Mouse (Mus musculus): ENCODE data around the gene 1700015F17Rik.

Gene 1700015F17Rik

GRCm38 (mm10) chr5:5479043-5479442 is at the start of gene 1700015F17Rik:
Gene 1700015F17Rik (minus strand): TSS chr5:5479143.
- no peak for DNase-seq (ENCODE audit: low spot score)

GRCm38 (mm10) chr5:5515411-5515810 is 36.5 kb upstream of the 1700015F17Rik start:
- DNase-seq (ENCODE audit: low spot score) = no peak

GRCm38 (mm10) chr5:5514196-5515076 is 35.5 kb upstream of the 1700015F17Rik start, which contains the start of gene Cldn12:
Gene Cldn12 (minus strand): TSS chr5:5514958.
- peak; percentile 94 for DNase-seq (ENCODE audit: low spot score)

GRCm38 (mm10) chr5:5511401-5511800 is 32.5 kb upstream of the 1700015F17Rik start:
- no peak for DNase-seq (ENCODE audit: low spot score)

- DNase-seq (ENCODE audit: low spot score) = no peak
Observed at GRCm38 (mm10) chr5:5510989-5511388, 32.0 kb upstream of the 1700015F17Rik start.

- no peak for DNase-seq (ENCODE audit: low spot score)
Observed at GRCm38 (mm10) chr5:5510304-5510887, 31.5 kb upstream of the 1700015F17Rik start.

- no peak for DNase-seq (ENCODE audit: low spot score)
Observed at GRCm38 (mm10) chr5:5508231-5508630, 29.3 kb upstream of the 1700015F17Rik start.

- DNase-seq (ENCODE audit: low spot score) = peak; percentile 65
Observed at GRCm38 (mm10) chr5:5507701-5508225, 28.8 kb upstream of the 1700015F17Rik start.

- DNase-seq (ENCODE audit: low spot score) = no peak
Observed at GRCm38 (mm10) chr5:5504456-5504855, 25.5 kb upstream of the 1700015F17Rik start.

GRCm38 (mm10) chr5:5503381-5503780 is 24.4 kb upstream of the 1700015F17Rik start:
- no peak for DNase-seq (ENCODE audit: low spot score)

- DNase-seq (ENCODE audit: low spot score) = no peak
Observed at GRCm38 (mm10) chr5:5501583-5501982, 22.6 kb upstream of the 1700015F17Rik start.

- no peak for DNase-seq (ENCODE audit: low spot score)
Observed at GRCm38 (mm10) chr5:5496393-5496792, 17.4 kb upstream of the 1700015F17Rik start.

- no peak for DNase-seq (ENCODE audit: low spot score)
Observed at GRCm38 (mm10) chr5:5495042-5495441, 16.1 kb upstream of the 1700015F17Rik start.

- DNase-seq (ENCODE audit: low spot score) = no peak
Observed at GRCm38 (mm10) chr5:5494269-5495005, 15.5 kb upstream of the 1700015F17Rik start.

- no peak for DNase-seq (ENCODE audit: low spot score)
Observed at GRCm38 (mm10) chr5:5492163-5492562, 13.2 kb upstream of the 1700015F17Rik start.

GRCm38 (mm10) chr5:5486071-5486470 is 7.1 kb upstream of the 1700015F17Rik start:
- no peak for DNase-seq (ENCODE audit: low spot score)

GRCm38 (mm10) chr5:5483254-5483858 is 4.4 kb upstream of the 1700015F17Rik start:
- no peak for DNase-seq (ENCODE audit: low spot score)

GRCm38 (mm10) chr5:5481662-5482061 is 2.7 kb upstream of the 1700015F17Rik start:
- no peak for DNase-seq (ENCODE audit: low spot score)

- DNase-seq (ENCODE audit: low spot score) = no peak
Observed at GRCm38 (mm10) chr5:5476133-5476532, 2.8 kb downstream of the 1700015F17Rik start.

- no peak for DNase-seq (ENCODE audit: low spot score)
Observed at GRCm38 (mm10) chr5:5465256-5465655, 13.7 kb downstream of the 1700015F17Rik start.

GRCm38 (mm10) chr5:5431746-5432438 is 47.1 kb downstream of the 1700015F17Rik start:
- no peak for DNase-seq (ENCODE audit: low spot score)
